Mouse (Mus musculus) CH12.LX (cell line): Measurements from ENCODE around the gene Sh3d21. TPM values are rescaled to one million over a fixed set of nuclear protein-coding genes. Genes with fewer than 3 reads are reported as not detected.
A peak's percentile ranks its signal among the peaks of the same experiment; 100 is the strongest.

Experiments used
- DNase-seq: peaks from one replicate; pipeline ENCODE4 v3.0.0-alpha.2; 2013; ENCODE audit errors: extremely low read depth
- H3K27ac ChIP-seq: 2 replicates; pipeline ENCODE4 v1.5.1; 2012; ENCODE audit warnings: low read depth, mild to moderate bottlenecking, control low read depth, moderate library complexity; ENCODE audit not compliant: insufficient read depth
- H3K27me3 ChIP-seq: replicated peaks from 2 replicates; pipeline ENCODE3; 2012; ENCODE audit warnings: inconsistent platforms
- H3K36me3 ChIP-seq, 2 experiments: replicated peaks in 1 of 2; 2 replicates each; pipeline versions ENCODE3 to v1.6.1; 2012; ENCODE audit warnings: inconsistent platforms in 1 of 2, low read length in 1 of 2, mild to moderate bottlenecking in 1 of 2, mixed read lengths in 1 of 2, moderate library complexity in 1 of 2; ENCODE audit not compliant: control insufficient read depth in 1 of 2, insufficient read depth in 1 of 2
- H3K4me1 ChIP-seq, 2 experiments: 2 replicates each; pipeline ENCODE4 v1.6.1; 2012; ENCODE audit warnings: inconsistent platforms in 1 of 2, moderate library complexity in 1 of 2; ENCODE audit not compliant: insufficient read depth in 2 of 2, control insufficient read depth in 1 of 2
- H3K4me2 ChIP-seq: 2 replicates; pipeline ENCODE4 v1.6.1; 2012; ENCODE audit warnings: low read depth, mild to moderate bottlenecking, control low read depth; ENCODE audit not compliant: poor library complexity, insufficient read depth, severe bottlenecking
- H3K4me3 ChIP-seq, 3 experiments: fragments of 150-350 bp in 1 of 3; sonication (generic) in 1 of 3; replicated peaks in 1 of 3; 2 replicates each; pipeline versions ENCODE3 to v1.5.1; 2011 to 2012; ENCODE audit warnings: low read depth in 2 of 3, low read length in 2 of 3, mild to moderate bottlenecking in 2 of 3, moderate library complexity in 2 of 3, control low read depth in 1 of 3, improper control_type of control experiment in 1 of 3, inconsistent platforms in 1 of 3, mixed read lengths in 1 of 3; ENCODE audit not compliant: poor library complexity in 1 of 3
- H3K79me2 ChIP-seq: replicated peaks from 2 replicates; pipeline ENCODE4 v1.6.1; 2012; ENCODE audit warnings: mild to moderate bottlenecking, moderate library complexity; ENCODE audit not compliant: control insufficient read depth, poor library complexity, insufficient read depth, severe bottlenecking; ENCODE audit errors: extremely low read depth
- H3K9ac ChIP-seq: 2 replicates; pipeline ENCODE4 v1.6.1; 2012; ENCODE audit warnings: low read depth, mild to moderate bottlenecking, control low read depth, moderate library complexity; ENCODE audit not compliant: insufficient read depth
- H3K9me3 ChIP-seq: replicated peaks from 2 replicates; pipeline ENCODE3; 2012; ENCODE audit warnings: low read length, inconsistent platforms, mixed read lengths
- CHD1 ChIP-seq: IDR thresholded peaks from 2 replicates; pipeline ENCODE4 v1.6.1; 2012; ENCODE audit warnings: low read depth, low read length, improper control_type of control experiment, inconsistent platforms
- CHD2 ChIP-seq: IDR thresholded peaks from 2 replicates; pipeline ENCODE4 v1.6.1; 2011; ENCODE audit warnings: low read length, improper control_type of control experiment
- CTCF ChIP-seq, 2 experiments: IDR thresholded peaks in 1 of 2; conservative IDR thresholded peaks in 1 of 2; 2 replicates each; pipeline ENCODE4 v1.5.1; 2011 to 2012; ENCODE audit warnings: low read depth in 2 of 2, low read length in 2 of 2, improper control_type of control experiment in 1 of 2, inconsistent platforms in 1 of 2, mild to moderate bottlenecking in 1 of 2, moderate library complexity in 1 of 2
- E2F4 ChIP-seq: IDR thresholded peaks from 2 replicates; pipeline ENCODE4 v1.6.1; 2011; ENCODE audit warnings: low read depth, low read length, improper control_type of control experiment; ENCODE audit not compliant: insufficient replicate concordance
- ELF1 ChIP-seq: IDR thresholded peaks from 2 replicates; pipeline ENCODE4 v1.6.1; 2014; ENCODE audit warnings: low read depth, mild to moderate bottlenecking, inconsistent platforms, low read length, improper control_type of control experiment
- ETS1 ChIP-seq: conservative IDR thresholded peaks from 2 replicates; pipeline ENCODE4 v1.6.1; 2012; ENCODE audit warnings: low read depth, mild to moderate bottlenecking, inconsistent platforms, low read length, improper control_type of control experiment, moderate library complexity
- GABPA ChIP-seq: IDR thresholded peaks from 2 replicates; pipeline ENCODE4 v1.6.1; 2012; ENCODE audit warnings: low read depth, low read length, improper control_type of control experiment, inconsistent platforms; ENCODE audit not compliant: insufficient replicate concordance
- IRF4 ChIP-seq: IDR thresholded peaks from 2 replicates; pipeline ENCODE4 v1.6.1; 2014; ENCODE audit warnings: low read depth, mild to moderate bottlenecking, inconsistent platforms, low read length, improper control_type of control experiment
- JUN ChIP-seq: IDR thresholded peaks from 2 replicates; pipeline ENCODE4 v1.6.1; 2011; ENCODE audit warnings: low read depth, mild to moderate bottlenecking, low read length, improper control_type of control experiment, moderate library complexity; ENCODE audit not compliant: insufficient read depth
- KAT2A ChIP-seq: IDR thresholded peaks from 2 replicates; pipeline ENCODE4 v1.6.1; 2012; ENCODE audit warnings: low read length, improper control_type of control experiment, inconsistent platforms; ENCODE audit not compliant: insufficient replicate concordance
- MAX ChIP-seq: IDR thresholded peaks from 2 replicates; pipeline ENCODE4 v1.6.1; 2011; ENCODE audit warnings: low read length, improper control_type of control experiment
- MAZ ChIP-seq: IDR thresholded peaks from 2 replicates; pipeline ENCODE4 v1.6.1; 2012; ENCODE audit warnings: low read depth, mild to moderate bottlenecking, inconsistent platforms, low read length, improper control_type of control experiment, moderate library complexity
- MEF2A ChIP-seq: IDR thresholded peaks from 2 replicates; pipeline ENCODE4 v1.6.1; 2014; ENCODE audit warnings: low read depth, mild to moderate bottlenecking, inconsistent platforms, low read length, improper control_type of control experiment, borderline replicate concordance
- MYC ChIP-seq: IDR thresholded peaks from 2 replicates; pipeline ENCODE4 v1.6.1; 2011; ENCODE audit warnings: low read depth, mild to moderate bottlenecking, improper control_type of control experiment, low read length
- NRF1 ChIP-seq: IDR thresholded peaks from 2 replicates; pipeline ENCODE4 v1.6.1; 2014; ENCODE audit warnings: low read depth, mild to moderate bottlenecking, inconsistent platforms, low read length, improper control_type of control experiment, moderate library complexity
- POLR2A ChIP-seq: IDR thresholded peaks from 2 replicates; pipeline ENCODE4 v1.6.1; 2011; ENCODE audit warnings: low read depth, mild to moderate bottlenecking, improper control_type of control experiment, low read length
- SIN3A ChIP-seq: IDR thresholded peaks from 2 replicates; pipeline ENCODE4 v1.6.1; 2012; ENCODE audit warnings: low read length, improper control_type of control experiment, inconsistent platforms
- SMC3 ChIP-seq: IDR thresholded peaks from 2 replicates; pipeline ENCODE4 v1.6.1; 2011; ENCODE audit warnings: low read depth, low read length, improper control_type of control experiment
- TBP ChIP-seq: conservative IDR thresholded peaks from 2 replicates; pipeline ENCODE4 v1.6.1; 2011; ENCODE audit warnings: low read depth, low read length, improper control_type of control experiment
- TCF12 ChIP-seq: IDR thresholded peaks from 2 replicates; pipeline ENCODE4 v1.6.1; 2014; ENCODE audit warnings: low read depth, mild to moderate bottlenecking, inconsistent platforms, low read length, improper control_type of control experiment
- UBTF ChIP-seq: IDR thresholded peaks from 2 replicates; pipeline ENCODE4 v1.6.1; 2012; ENCODE audit warnings: low read depth, mild to moderate bottlenecking, inconsistent platforms, low read length, improper control_type of control experiment, moderate library complexity
- ZC3H11A ChIP-seq: IDR thresholded peaks from 2 replicates; pipeline ENCODE4 v1.6.1; 2012; ENCODE audit warnings: low read depth, mild to moderate bottlenecking, inconsistent platforms, low read length, improper control_type of control experiment
- ZMIZ1 ChIP-seq: IDR thresholded peaks from 2 replicates; pipeline ENCODE4 v1.6.1; 2012; ENCODE audit warnings: low read depth, mild to moderate bottlenecking, inconsistent platforms, low read length, improper control_type of control experiment
- ZNF384 ChIP-seq: IDR thresholded peaks from 2 replicates; pipeline ENCODE4 v1.6.1; 2012; ENCODE audit warnings: low read depth, low read length, improper control_type of control experiment, inconsistent platforms
- dilution Hi-C: fragments of 300-500 bp; cut with MboI; formaldehyde crosslinking; loops from 2 replicates; pipeline ENCODE4 v1.14.3; 2020; ENCODE audit warnings: low sequenced_read_pairs; ENCODE audit not compliant: extremely low pct_unique_long_range_greater_than_20kb, extremely low pct_ligation_motif_present
- in situ Hi-C: fragments of 300-500 bp; cut with MboI; formaldehyde crosslinking; loops from 3 replicates; pipeline ENCODE4 v1.14.3; 2019; ENCODE audit warnings: low sequenced_read_pairs, low pct_ligation_motif_present, low pct_unique_long_range_greater_than_20kb, mixed read lengths
- polyA plus RNA-seq: library from polyadenylated mRNA; unstranded; fragments of >175 nt; gene quantifications from 2 replicates; pipeline ENCODE4 v1.2.1, GENCODE M21; 2012; ENCODE audit warnings: low read depth; ENCODE audit not compliant: insufficient read length
- total RNA-seq, 2 experiments: library from RNA; depleted of rRNA; stranded (reverse); fragments of 300-350 nt in 1 of 2; fragments of >200 nt in 1 of 2; gene quantifications; 2 replicates each; pipeline ENCODE4 v1.2.3; 2012 to 2014

Sh3d21 gene
- total and polyA plus RNA-seq, 3 experiments: 0.21 to 0.46 (median 0.35) TPM

GRCm38 (mm10) chr4:126201514-126202302, 38.4 kb upstream of the Sh3d21 start:
- no peaks in the 10 kb centered on the region for H3K27me3 ChIP-seq
- H3K4me3 ChIP-seq: peak overlapping the region; percentile 71 to 87 (median 85)
- peak overlapping the region; percentile 98; the same call in 1 of the 2 replicates for H3K4me2 ChIP-seq
- peak; percentile 81 for DNase-seq
- TF ChIP-seq ZC3H11A (no peak), SMC3 (no peak), ZMIZ1 (no peak), SIN3A (peak; percentile 54), POLR2A (no peak), TBP (no peak), ETS1 (no peak), ELF1 (no peak), IRF4 (no peak), CHD2 (peak; percentile 64), CTCF (conservative IDR thresholded peaks at IDR 0.05 in 1 of 2, IDR thresholded peaks at IDR 0.05 in 1 of 2; ENCODE audit: low read depth in 2 of 2, low read length in 2 of 2) (peak in 1 of 2 experiments; percentile 33; a peak in 2 of 4 replicates), MEF2A (no peak), NRF1 (no peak), JUN (no peak), CHD1 (peak; percentile 53), GABPA (no peak), TCF12 (0 out of 2 replicates have a peak, but pooled peaks have one; percentile 6), UBTF (0 out of 2 replicates have a peak, but pooled peaks have one; percentile 30), KAT2A (no peak), E2F4 (0 out of 2 replicates have a peak, but pooled peaks have one; percentile 28), MAZ (no peak), ZNF384 (peak; percentile 43; the same call in 1 of the 2 replicates), MAX (peak; percentile 30; the same call in 1 of the 2 replicates), MYC (no peak)
- TF ChIP-seq, all 38 proteins: peak for 9
- dilution Hi-C loops: no loop called here
- Histone ChIP-seq H3K9me3 (no peaks in the 10 kb centered on the region), H3K9ac (peak overlapping the region; percentile 93), H3K36me3 (peaks cover 8 to 24% of the 10 kb centered on the region in 2 experiments), H3K4me1 (peaks cover 6 to 46% of the 10 kb centered on the region in 2 experiments), H3K79me2 (peaks cover 50% of the 10 kb centered on the region), H3K27ac (peak overlapping the region; percentile 98)
- in situ Hi-C loops: no loop called here
